Mouse (Mus musculus): ENCODE measurements around the gene Pdcd1.
"Not testable (repeated sequence)": the region's sequence is repeated elsewhere in the genome, so short reads cannot be mapped to it uniquely, and the experiment has no call there.

DNA sequence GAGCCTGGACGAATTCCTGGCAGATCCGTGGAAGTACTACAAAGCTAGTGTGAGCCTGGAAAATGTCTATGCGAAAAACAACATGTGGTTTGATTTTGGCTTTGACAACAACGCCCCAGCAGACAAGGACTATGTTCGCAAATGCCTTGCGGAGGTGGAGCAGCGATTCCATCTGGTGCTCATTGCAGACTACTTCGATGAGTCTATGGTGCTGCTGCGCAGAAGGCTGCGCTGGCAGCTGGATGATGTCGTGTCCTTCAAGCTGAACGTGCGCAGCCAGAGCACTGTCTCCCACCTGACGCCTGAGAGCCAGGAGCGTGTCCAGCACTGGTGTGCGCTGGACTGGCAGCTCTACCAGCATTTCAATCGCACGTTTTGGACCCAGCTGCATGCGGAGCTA, 43.5 kb downstream of the Pdcd1 start:
- TF ChIP-seq ZC3H11A (IDR thresholded peaks at IDR 0.05; ENCODE audit: borderline replicate concordance, low read depth, low read length); HCFC1 (IDR thresholded peaks at IDR 0.05; ENCODE audit: borderline replicate concordance, insufficient read depth, low read length): not testable (repeated sequence)
